Mouse (Mus musculus) heart, embryonic 13.5 days (tissue): ENCODE results near the gene Prickle2. TPM values are rescaled to one million over a fixed set of nuclear protein-coding genes. Genes with fewer than 3 reads are reported as not detected.
A peak's percentile ranks its signal among the peaks of the same experiment; 100 is the strongest.

ENCODE experiments used
- ATAC-seq: fragments of 200-750 bp; cut with Nextera tagmentation; 2 replicates; pipeline ENCODE4 v1.8.0; 2017; ENCODE audit warnings: moderate TSS enrichment; ENCODE audit not compliant: insufficient number of reproducible peaks, low FRiP score, low TSS enrichment; ENCODE audit errors: extremely low read depth
- H3K27ac ChIP-seq: fragments of 300-500 bp; sonication (generic); replicated peaks from 2 replicates; pipeline ENCODE4 v1.5.1; 2015; ENCODE audit warnings: moderate library complexity, mild to moderate bottlenecking, inconsistent platforms
- H3K27me3 ChIP-seq: fragments of 300-500 bp; sonication (generic); replicated peaks from 2 replicates; pipeline ENCODE4 v1.6.1; 2015; ENCODE audit warnings: mild to moderate bottlenecking, inconsistent platforms
- H3K36me3 ChIP-seq: fragments of 300-500 bp; sonication (generic); 2 replicates; pipeline ENCODE4 v1.6.1; 2015; ENCODE audit warnings: mild to moderate bottlenecking, inconsistent platforms
- H3K4me1 ChIP-seq: fragments of 300-500 bp; sonication (generic); 2 replicates; pipeline ENCODE4 v1.6.1; 2015; ENCODE audit warnings: inconsistent platforms
- H3K4me2 ChIP-seq: fragments of 300-500 bp; sonication (generic); 2 replicates; pipeline ENCODE4 v1.6.1; 2015; ENCODE audit warnings: inconsistent platforms, mild to moderate bottlenecking, moderate library complexity
- H3K4me3 ChIP-seq: fragments of 300-500 bp; sonication (generic); 2 replicates; pipeline ENCODE4 v1.5.1; 2015; ENCODE audit warnings: moderate library complexity, mild to moderate bottlenecking, inconsistent platforms
- H3K9ac ChIP-seq: fragments of 300-500 bp; sonication (generic); 2 replicates; pipeline ENCODE4 v1.6.1; 2015; ENCODE audit warnings: inconsistent platforms, mild to moderate bottlenecking, moderate library complexity
- H3K9me3 ChIP-seq: fragments of 300-500 bp; sonication (generic); 2 replicates; pipeline ENCODE4 v1.6.1; 2016; ENCODE audit warnings: inconsistent platforms
- WGBS: fragments of 180-500 bp; shearing (Covaris S2); methylation state at CpG from one replicate; pipeline ENCODE4 v1.1.7; 2015; ENCODE audit warnings: mixed read lengths; 5-methylcytosine and 5-hydroxymethylcytosine counted together
- polyA plus RNA-seq: library from polyadenylated mRNA; unstranded; fragments of >200 nt; fragmentation: Nextera tagmentation; extraction: Ambion mirVana; gene quantifications from 2 replicates; pipeline ENCODE4 v1.2.1, GENCODE M21; 2015

Gene Prickle2
- polyA plus RNA-seq, 1 experiment from 2014 or later: 5.4 TPM

- Histone ChIP-seq H3K36me3 (no peaks in the 10 kb centered on the region), H3K27ac (no peak overlapping the region), H3K4me1 (peaks cover 19% of the 10 kb centered on the region), H3K4me2 (0 out of 2 replicates have a peak overlapping the region, but pooled peaks have one; percentile 20), H3K9me3 (no peaks in the 10 kb centered on the region), H3K4me3 (no peak overlapping the region), H3K9ac (no peak overlapping the region), H3K27me3 (no peaks in the 10 kb centered on the region)
- ATAC-seq: no peak
- 3% methylated on average over 1 of the region's 1 CpGs for WGBS
Measured at GRCm38 (mm10) chr6:92665530-92665989, 40.4 kb downstream of the Prickle2 start.

- Histone ChIP-seq H3K4me2 (no peak overlapping the region), H3K36me3 (no peaks in the 10 kb centered on the region), H3K27me3 (no peaks in the 10 kb centered on the region), H3K27ac (no peak overlapping the region), H3K9ac (no peak overlapping the region), H3K4me1 (peaks cover 16% of the 10 kb centered on the region), H3K4me3 (no peak overlapping the region), H3K9me3 (no peaks in the 10 kb centered on the region)
- no peak for ATAC-seq
- WGBS: 87% methylated on average over 3 of the region's 3 CpGs
Measured at GRCm38 (mm10) chr6:92663885-92664284, 42.1 kb downstream of the Prickle2 start.

GRCm38 (mm10) chr6:92663433-92663832, 42.5 kb downstream of the Prickle2 start:
- H3K4me1 ChIP-seq: peaks cover 15% of the 10 kb centered on the region
- 71% methylated on average over 4 of the region's 4 CpGs for WGBS
- no peaks in the 10 kb centered on the region for H3K27me3 ChIP-seq
- no peak overlapping the region for H3K27ac ChIP-seq
- H3K9me3 ChIP-seq: no peaks in the 10 kb centered on the region
- ATAC-seq: no peak
- no peak overlapping the region for H3K4me2 ChIP-seq
- H3K9ac ChIP-seq: no peak overlapping the region
- H3K4me3 ChIP-seq: no peak overlapping the region
- H3K36me3 ChIP-seq: no peaks in the 10 kb centered on the region

GRCm38 (mm10) chr6:92649063-92649462, 56.9 kb downstream of the Prickle2 start:
- H3K9ac ChIP-seq: no peak overlapping the region
- no peak overlapping the region for H3K27ac ChIP-seq
- no peak overlapping the region for H3K4me3 ChIP-seq
- H3K27me3 ChIP-seq: no peaks in the 10 kb centered on the region
- H3K9me3 ChIP-seq: no peaks in the 10 kb centered on the region
- no peaks in the 10 kb centered on the region for H3K4me1 ChIP-seq
- H3K36me3 ChIP-seq: no peaks in the 10 kb centered on the region
- WGBS: 93% methylated on average over 1 of the region's 1 CpGs
- no peak for ATAC-seq
- no peak overlapping the region for H3K4me2 ChIP-seq

GRCm38 (mm10) chr6:92648571-92648970, 57.4 kb downstream of the Prickle2 start:
- H3K9me3 ChIP-seq: no peaks in the 10 kb centered on the region

GRCm38 (mm10) chr6:92642929-92643328, 63.0 kb downstream of the Prickle2 start:
- Histone ChIP-seq H3K9me3 (no peaks in the 10 kb centered on the region), H3K9ac (no peak overlapping the region), H3K4me2 (no peak overlapping the region), H3K4me3 (no peak overlapping the region), H3K27me3 (no peaks in the 10 kb centered on the region), H3K4me1 (0 out of 2 replicates have a peak, but pooled peaks cover 3% of the 10 kb centered on the region), H3K27ac (no peak overlapping the region), H3K36me3 (no peaks in the 10 kb centered on the region)
- WGBS: 75% methylated on average over 1 of the region's 1 CpGs
- ATAC-seq: no peak

More at GRCm38 (mm10) chr6:92648571-92648970, 57.4 kb downstream of the Prickle2 start:
- no peak for ATAC-seq
- H3K4me2 ChIP-seq: no peak overlapping the region
- no peaks in the 10 kb centered on the region for H3K36me3 ChIP-seq
- H3K4me1 ChIP-seq: no peaks in the 10 kb centered on the region
- H3K27me3 ChIP-seq: no peaks in the 10 kb centered on the region
- no peak overlapping the region for H3K27ac ChIP-seq
- no peak overlapping the region for H3K4me3 ChIP-seq
- 66% methylated on average over 2 of the region's 2 CpGs for WGBS
- no peak overlapping the region for H3K9ac ChIP-seq

- no peak for ATAC-seq
- H3K9me3 ChIP-seq: no peaks in the 10 kb centered on the region
- WGBS: 67% methylated on average over 7 of the region's 7 CpGs
Measured at GRCm38 (mm10) chr6:92641956-92642355, 64.0 kb downstream of the Prickle2 start.

GRCm38 (mm10) chr6:92640896-92641295, 65.1 kb downstream of the Prickle2 start:
- Histone ChIP-seq H3K4me3 (no peak overlapping the region), H3K27ac (no peak overlapping the region), H3K27me3 (no peaks in the 10 kb centered on the region), H3K4me1 (0 out of 2 replicates have a peak, but pooled peaks cover 3% of the 10 kb centered on the region), H3K4me2 (no peak overlapping the region), H3K9me3 (no peaks in the 10 kb centered on the region), H3K36me3 (no peaks in the 10 kb centered on the region), H3K9ac (no peak overlapping the region)
- ATAC-seq: no peak
- WGBS: 93% methylated on average over 2 of the region's 2 CpGs

More at GRCm38 (mm10) chr6:92641956-92642355, 64.0 kb downstream of the Prickle2 start:
- Histone ChIP-seq H3K36me3 (no peaks in the 10 kb centered on the region), H3K4me1 (0 out of 2 replicates have a peak, but pooled peaks cover 3% of the 10 kb centered on the region), H3K9ac (no peak overlapping the region), H3K4me2 (no peak overlapping the region), H3K27ac (no peak overlapping the region), H3K27me3 (no peaks in the 10 kb centered on the region), H3K4me3 (no peak overlapping the region)

GRCm38 (mm10) chr6:92636431-92636830, 69.5 kb downstream of the Prickle2 start:
- H3K4me3 ChIP-seq: no peak overlapping the region
- no peak for ATAC-seq
- no peak overlapping the region for H3K27ac ChIP-seq
- H3K4me2 ChIP-seq: no peak overlapping the region
- H3K9me3 ChIP-seq: no peaks in the 10 kb centered on the region
- H3K9ac ChIP-seq: no peak overlapping the region
- H3K36me3 ChIP-seq: no peaks in the 10 kb centered on the region
- H3K27me3 ChIP-seq: no peaks in the 10 kb centered on the region
- H3K4me1 ChIP-seq: no peaks in the 10 kb centered on the region
- WGBS: 67% methylated on average over 1 of the region's 1 CpGs

GRCm38 (mm10) chr6:92634876-92635468, 71.0 kb downstream of the Prickle2 start:
- Histone ChIP-seq H3K9me3 (no peaks in the 10 kb centered on the region), H3K4me2 (no peak overlapping the region), H3K4me3 (no peak overlapping the region), H3K4me1 (no peaks in the 10 kb centered on the region), H3K27ac (no peak overlapping the region), H3K36me3 (no peaks in the 10 kb centered on the region), H3K9ac (no peak overlapping the region), H3K27me3 (no peaks in the 10 kb centered on the region)
- WGBS: 70% methylated on average over 6 of the region's 6 CpGs
- ATAC-seq: no peak

GRCm38 (mm10) chr6:92630991-92631390, 75.0 kb downstream of the Prickle2 start:
- Histone ChIP-seq H3K4me2 (no peak overlapping the region), H3K36me3 (no peaks in the 10 kb centered on the region), H3K27ac (no peak overlapping the region), H3K9ac (no peak overlapping the region), H3K9me3 (no peaks in the 10 kb centered on the region), H3K4me3 (no peak overlapping the region), H3K27me3 (no peaks in the 10 kb centered on the region), H3K4me1 (peaks cover 10% of the 10 kb centered on the region)
- WGBS: 72% methylated on average over 2 of the region's 2 CpGs
- ATAC-seq: no peak

- H3K36me3 ChIP-seq: no peaks in the 10 kb centered on the region
- no peak overlapping the region for H3K4me2 ChIP-seq
- ATAC-seq: no peak
- no peaks in the 10 kb centered on the region for H3K9me3 ChIP-seq
- H3K9ac ChIP-seq: no peak overlapping the region
- WGBS: 67% methylated on average over 3 of the region's 3 CpGs
- no peak overlapping the region for H3K4me3 ChIP-seq
- no peak overlapping the region for H3K27ac ChIP-seq
- peaks cover 27% of the 10 kb centered on the region for H3K4me1 ChIP-seq
- no peaks in the 10 kb centered on the region for H3K27me3 ChIP-seq
Measured at GRCm38 (mm10) chr6:92627711-92628110, 78.2 kb downstream of the Prickle2 start.
